In the genomic region with DNA sequence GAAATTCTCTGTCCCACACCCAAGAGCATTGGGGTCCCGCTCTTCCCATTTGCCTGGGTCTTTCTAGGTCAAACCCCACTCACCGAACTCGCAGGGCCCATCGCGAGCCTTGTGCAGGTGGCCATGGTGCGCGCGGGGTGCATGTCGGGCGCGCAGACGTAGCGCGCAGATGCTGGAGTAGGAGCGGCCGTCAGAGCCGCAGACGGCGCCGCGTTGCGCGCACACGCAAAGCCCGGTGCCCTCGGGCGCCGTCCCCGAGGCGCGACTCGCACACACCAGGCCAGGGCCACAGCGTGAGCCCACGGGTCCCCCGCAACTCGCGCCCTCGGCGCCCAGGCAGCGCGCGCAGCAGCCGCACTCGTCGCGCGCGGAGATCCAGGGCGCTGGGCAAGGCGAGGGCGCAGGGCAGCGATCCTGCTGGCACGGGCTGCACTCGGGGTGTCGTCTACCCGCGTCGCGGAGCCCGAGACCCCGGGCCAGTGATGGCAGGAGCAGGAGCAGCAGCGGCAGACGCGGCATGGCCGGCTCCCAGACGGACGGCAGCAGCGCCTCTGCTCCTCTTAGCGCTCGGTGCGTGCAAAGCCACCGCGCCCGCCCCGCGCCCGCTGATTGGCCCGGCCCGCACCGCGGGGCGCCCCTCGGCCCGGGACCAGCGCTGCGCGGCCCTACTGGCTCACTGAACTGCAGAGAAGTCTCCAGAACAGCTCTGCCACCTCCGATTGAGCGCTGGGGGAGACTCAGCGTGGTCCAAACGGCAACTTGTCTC, we compare ENCODE assay signal across 9 mouse cellular contexts. TPM values are rescaled to one million over a fixed set of nuclear protein-coding genes. Genes with fewer than 3 reads are reported as not detected.
DNase-seq lines count a peak whose midpoint lies in the region; ATAC-seq lines count a peak whose summit lies in the region.
"Had no signal": no experiment of that assay in that cellular context is flagged by ENCODE, and none has a peak within 500 bp of the region (broad histone marks: within the 10 kb centered on the region; RNA-seq: fewer than 3 reads in every experiment).

A gene (minus strand): TSS at position 649 of the 766 bp plus-strand sequence.

- no peaks in the 10 kb centered on the region for H3K36me3 ChIP-seq in liver, embryonic 11.5 days (ENCODE audit: control insufficient read depth, insufficient read depth, low read length)
- peaks cover 8% of the 10 kb centered on the region for H3K36me3 ChIP-seq in forebrain, embryonic 10.5 days (replicated peaks)
- no peaks in the 10 kb centered on the region for H3K36me3 ChIP-seq in intestine, embryonic 16.5 days (ENCODE audit: control insufficient read depth, insufficient read depth, low read length)
- H3K36me3 ChIP-seq in neural tube, embryonic 15.5 days: no peaks in the 10 kb centered on the region

- peaks cover 80% of the 10 kb centered on the region for H3K27me3 ChIP-seq in liver, embryonic 11.5 days (replicated peaks; ENCODE audit: control insufficient read depth, insufficient read depth, low read length)
- H3K27me3 ChIP-seq in forebrain, embryonic 10.5 days (ENCODE audit: poor library complexity, severe bottlenecking): peaks cover 88% of the 10 kb centered on the region
- peaks cover 55% of the 10 kb centered on the region for H3K27me3 ChIP-seq in intestine, embryonic 16.5 days (replicated peaks; ENCODE audit: control insufficient read depth, insufficient read depth, low read length)
- peaks cover 11% of the 10 kb centered on the region for H3K27me3 ChIP-seq in neural tube, embryonic 15.5 days (replicated peaks)

- peak within 1 kb of the TSS; percentile 37 for H3K4me3 ChIP-seq in liver, embryonic 11.5 days (ENCODE audit: low read depth, low read length)
- peak within 1 kb of the TSS; percentile 65 for H3K4me3 ChIP-seq in forebrain, embryonic 10.5 days
- peak within 1 kb of the TSS; percentile 48 for H3K4me3 ChIP-seq in intestine, embryonic 16.5 days (ENCODE audit: low read length)
- peak within 1 kb of the TSS; percentile 52 for H3K4me3 ChIP-seq in neural tube, embryonic 15.5 days (replicated peaks)

- peak within 1 kb of the TSS; percentile 62 for H3K4me2 ChIP-seq in liver, embryonic 11.5 days
- peak within 1 kb of the TSS; percentile 73 for H3K4me2 ChIP-seq in intestine, embryonic 16.5 days (ENCODE audit: low read depth, low read length)
- H3K4me2 ChIP-seq in neural tube, embryonic 15.5 days: peak within 1 kb of the TSS; percentile 73

- no peak within 1 kb of the TSS for H3K9ac ChIP-seq in liver, embryonic 11.5 days (ENCODE audit: low read depth, low read length)
- H3K9ac ChIP-seq in intestine, embryonic 16.5 days (ENCODE audit: low read depth, low read length): no peak within 1 kb of the TSS
- H3K9ac ChIP-seq in neural tube, embryonic 15.5 days (replicated peaks): peak within 1 kb of the TSS; percentile 54

- 2% methylated on average over 91 of the region's 91 CpGs for WGBS in liver, embryonic 11.5 days
- 1% methylated on average over 91 of the region's 91 CpGs for WGBS in forebrain, embryonic 10.5 days
- under 1% methylated on average over 89 of the region's 91 CpGs for WGBS in intestine, embryonic 16.5 days
- 1% methylated on average over 78 of the region's 91 CpGs for WGBS in neural tube, embryonic 15.5 days

- ATAC-seq in liver, embryonic 11.5 days (replicated peaks; ENCODE audit: low FRiP score): no peak
- ATAC-seq in intestine, embryonic 16.5 days: 0 out of 2 replicates have a peak, but pooled peaks have one; percentile 26
- peak; percentile 46 for ATAC-seq in neural tube, embryonic 15.5 days (ENCODE audit: low FRiP score)
- ATAC-seq in megakaryocyte progenitor cell, adult 5-6 weeks (replicated peaks; ENCODE audit: poor library complexity): no peak

- peaks cover 6% of the 10 kb centered on the region for H3K4me1 ChIP-seq in liver, embryonic 11.5 days (replicated peaks; ENCODE audit: control insufficient read depth, insufficient read depth, low read length)
- peaks cover 92% of the 10 kb centered on the region for H3K4me1 ChIP-seq in forebrain, embryonic 10.5 days
- peaks cover 6% of the 10 kb centered on the region; the same call in 1 of the 2 replicates for H3K4me1 ChIP-seq in intestine, embryonic 16.5 days (ENCODE audit: control insufficient read depth, insufficient read depth, low read length)
- peaks cover 69% of the 10 kb centered on the region for H3K4me1 ChIP-seq in neural tube, embryonic 15.5 days

- H3K27ac ChIP-seq in liver, embryonic 11.5 days (ENCODE audit: low read depth, low read length): no peak within 1 kb of the TSS
- peak within 1 kb of the TSS; percentile 90 for H3K27ac ChIP-seq in forebrain, embryonic 10.5 days
- no peak within 1 kb of the TSS for H3K27ac ChIP-seq in intestine, embryonic 16.5 days (ENCODE audit: low read length)
- peak within 1 kb of the TSS; percentile 84 for H3K27ac ChIP-seq in neural tube, embryonic 15.5 days (replicated peaks)
- H3K27ac ChIP-seq: macrophage had no signal

- no peak for DNase-seq in liver, embryonic 11.5 days (ENCODE audit: low spot score)
- DNase-seq in liver: no peak
- peak; percentile 48 for DNase-seq in forebrain, embryonic 10.5 days (ENCODE audit: extremely low spot score, low spot score)
- DNase-seq in right cerebral cortex, adult 2 months (ENCODE audit: low spot score in 2 of 2): no peak
- DNase-seq in adrenal gland, adult 18-20 months (ENCODE audit: low spot score in 2 of 2): no peak

- H3K9me3 ChIP-seq in liver, embryonic 11.5 days (ENCODE audit: control insufficient read depth, low read length): no peaks in the 10 kb centered on the region
- no peaks in the 10 kb centered on the region for H3K9me3 ChIP-seq in forebrain, embryonic 10.5 days
- no peaks in the 10 kb centered on the region for H3K9me3 ChIP-seq in intestine, embryonic 16.5 days (ENCODE audit: control insufficient read depth, low read length)
- H3K9me3 ChIP-seq in neural tube, embryonic 15.5 days (replicated peaks): no peaks in the 10 kb centered on the region

RNA-seq across cellular contexts. Expression of the gene that starts here (rescaled TPM):
- polyA plus RNA-seq in liver, embryonic 11.5 days (2014; fragmentation: Nextera tagmentation; extraction: Ambion mirVana): 0.26 and 0.40 TPM in 2 replicates
- 16.7 and 18.7 TPM in 2 replicates for polyA plus RNA-seq in forebrain, embryonic 10.5 days (2016; fragmentation: Nextera tagmentation; extraction: Ambion mirVana)
- 0.24 and 0.34 TPM in 2 replicates for polyA plus RNA-seq in intestine, embryonic 16.5 days (2015; fragmentation: Nextera tagmentation; extraction: Ambion mirVana)
- 14.2 and 24.7 TPM in 2 replicates for polyA plus RNA-seq in neural tube, embryonic 15.5 days (2015; fragmentation: Nextera tagmentation; extraction: Ambion mirVana)
- total RNA-seq in adrenal gland, adult 18-20 months (2021): under 1 TPM in 1 of 2 experiments, not detected in 1; 0.13 TPM
- not detected in 2 replicates for total RNA-seq in megakaryocyte progenitor cell, adult 5-6 weeks (2015)
- not detected in 2 replicates for total RNA-seq in megakaryocyte progenitor cell, adult 5-6 weeks (2017)
- polyA plus RNA-seq: macrophage had no signal

Comparison
In these comparisons a context has a peak if more than half of its experiments do, and no peak if none do; other contexts are left out.
1. RNA of the gene that starts here (polyA plus RNA-seq): 14.2 to 24.7 TPM in neural tube, embryonic 15.5 days and 16.7 to 18.7 TPM in forebrain, embryonic 10.5 days; 0.26 to 0.40 TPM in liver, embryonic 11.5 days and 0.24 to 0.34 TPM in intestine, embryonic 16.5 days; every median in the first group is over 10 times any median in the second.
2. Peak in ATAC-seq, H3K4me3 ChIP-seq and H3K4me2 ChIP-seq in intestine, embryonic 16.5 days; RNA of the gene not detected or under 1 TPM.
3. H3K27ac ChIP-seq: peak in forebrain, embryonic 10.5 days (single experiment) and neural tube, embryonic 15.5 days (single experiment); none in liver, embryonic 11.5 days (single experiment) and intestine, embryonic 16.5 days (single experiment).
4. Peak in every context shown above with its lines, with median percentiles within 50 percentile points of each other: H3K4me2 ChIP-seq and H3K4me3 ChIP-seq.